Mouse (Mus musculus) midbrain, embryonic 16.5 days (tissue): ENCODE results near the gene Calhm4. TPM values are rescaled to one million over a fixed set of nuclear protein-coding genes. Genes with fewer than 3 reads are reported as not detected.
A peak's percentile ranks its signal among the peaks of the same experiment; 100 is the strongest.
"Not testable (repeated sequence)": the region's sequence is repeated elsewhere in the genome, so short reads cannot be mapped to it uniquely, and the experiment has no call there.

ENCODE experiments used
- ATAC-seq: fragments of 200-750 bp; cut with Nextera tagmentation; 2 replicates; pipeline ENCODE4 v1.8.0; 2017; ENCODE audit warnings: moderate TSS enrichment
- H3K27ac ChIP-seq: fragments of 300-500 bp; sonication (generic); 2 replicates; pipeline ENCODE4 v1.5.1; 2014; ENCODE audit warnings: mild to moderate bottlenecking, low read length, mixed read lengths
- H3K27me3 ChIP-seq: fragments of 300-500 bp; sonication (generic); 2 replicates; pipeline ENCODE4 v1.6.1; 2014; ENCODE audit warnings: low read depth, low read length, mixed read lengths; ENCODE audit not compliant: control insufficient read depth, insufficient read depth
- H3K36me3 ChIP-seq: fragments of 300-500 bp; sonication (generic); 2 replicates; pipeline ENCODE4 v1.6.1; 2014; ENCODE audit warnings: mild to moderate bottlenecking, low read length, moderate library complexity, mixed read lengths; ENCODE audit not compliant: control insufficient read depth, insufficient read depth
- H3K4me1 ChIP-seq: fragments of 300-500 bp; sonication (generic); 2 replicates; pipeline ENCODE4 v1.6.1; 2014; ENCODE audit warnings: mild to moderate bottlenecking, low read length, mixed read lengths; ENCODE audit not compliant: control insufficient read depth, insufficient read depth
- H3K4me2 ChIP-seq: fragments of 300-500 bp; sonication (generic); 2 replicates; pipeline ENCODE4 v1.6.1; 2014; ENCODE audit warnings: mild to moderate bottlenecking, low read length, mixed read lengths
- H3K4me3 ChIP-seq: fragments of 300-500 bp; sonication (generic); 2 replicates; pipeline ENCODE4 v1.5.1; 2014; ENCODE audit warnings: low read depth, mild to moderate bottlenecking, low read length, moderate library complexity, mixed read lengths
- H3K9ac ChIP-seq: fragments of 300-500 bp; sonication (generic); 2 replicates; pipeline ENCODE4 v1.6.1; 2014; ENCODE audit warnings: low read depth, low read length, mixed read lengths
- H3K9me3 ChIP-seq: fragments of 300-500 bp; sonication (generic); replicated peaks from 2 replicates; pipeline ENCODE4 v1.6.1; 2014; ENCODE audit warnings: mild to moderate bottlenecking, low read length, mixed read lengths; ENCODE audit not compliant: control insufficient read depth, poor library complexity, severe bottlenecking
- WGBS: fragments of 180-500 bp; shearing (Covaris S2); extraction: QIAGEN DNeasy Blood & Tissue Kit; methylation state at CpG from one replicate; pipeline ENCODE4 v1.1.7; 2014; 5-methylcytosine and 5-hydroxymethylcytosine counted together
- polyA plus RNA-seq: library from polyadenylated mRNA; unstranded; fragments of >200 nt; fragmentation: Nextera tagmentation; extraction: Ambion mirVana; gene quantifications from 2 replicates; pipeline ENCODE4 v1.2.1, GENCODE M21; 2015

Gene Calhm4
- polyA plus RNA-seq, 1 experiment from 2014 or later, result not detected

- H3K4me1 ChIP-seq, result peaks cover 19% of the 10 kb centered on the region
- peak overlapping the region; percentile 85 for H3K9ac ChIP-seq
- H3K9me3 ChIP-seq, result no peaks in the 10 kb centered on the region
- 1% methylated on average over 21 of the region's 21 CpGs for WGBS
- H3K36me3 ChIP-seq, result no peaks in the 10 kb centered on the region
- peak overlapping the region; percentile 80 for H3K4me3 ChIP-seq
- peak overlapping the region; percentile 77 for H3K4me2 ChIP-seq
- H3K27ac ChIP-seq, result peak overlapping the region; percentile 90
- H3K27me3 ChIP-seq, result no peaks in the 10 kb centered on the region
- ATAC-seq, result peak; percentile 1; the same call in 1 of the 2 replicates
Observed at GRCm38 (mm10) chr10:34018746-34019301, 25.3 kb downstream of the Calhm4 start.

GRCm38 (mm10) chr10:34013241-34013640 is 30.9 kb downstream of the Calhm4 start:
- Histone ChIP-seq H3K27me3 (no peaks in the 10 kb centered on the region), H3K36me3 (0 out of 2 replicates have a peak, but pooled peaks cover 3% of the 10 kb centered on the region), H3K4me2 (no peak overlapping the region), H3K9me3 (no peaks in the 10 kb centered on the region), H3K9ac (no peak overlapping the region), H3K4me1 (peaks cover 12% of the 10 kb centered on the region), H3K27ac (no peak overlapping the region), H3K4me3 (no peak overlapping the region)
- ATAC-seq, result no peak
- 72% methylated on average over 2 of the region's 2 CpGs for WGBS

DNA sequence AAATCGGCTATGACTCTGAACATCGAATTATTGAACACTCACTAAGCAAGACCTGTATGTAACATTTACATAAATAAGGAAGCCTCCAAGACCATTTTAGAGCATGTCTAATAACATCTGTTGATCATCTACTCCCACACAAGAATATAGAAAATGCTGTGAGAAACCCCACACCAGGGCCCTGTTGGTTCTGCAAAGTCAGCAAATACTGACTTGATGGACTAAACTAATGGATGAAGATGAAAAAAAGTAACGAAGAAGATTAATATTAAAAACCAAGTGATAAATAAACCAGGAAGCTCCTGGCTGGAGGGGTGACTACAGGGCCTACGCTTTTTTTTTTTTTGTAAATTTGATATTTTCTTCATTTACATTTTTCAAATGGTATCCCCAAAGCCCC is 31.5 kb downstream of the Calhm4 start:
- no peak overlapping the region for H3K9ac ChIP-seq
- H3K4me1 ChIP-seq, result peaks cover 6% of the 10 kb centered on the region; the same call in 1 of the 2 replicates
- no peak overlapping the region for H3K4me2 ChIP-seq
- no peak overlapping the region for H3K4me3 ChIP-seq
- no peaks in the 10 kb centered on the region for H3K9me3 ChIP-seq
- H3K36me3 ChIP-seq, result 0 out of 2 replicates have a peak, but pooled peaks cover 3% of the 10 kb centered on the region
- 91% methylated on average over 4 of the region's 4 CpGs for WGBS
- no peaks in the 10 kb centered on the region for H3K27me3 ChIP-seq
- no peak overlapping the region for H3K27ac ChIP-seq
- ATAC-seq, result no peak

- Histone ChIP-seq H3K4me3 (no peak overlapping the region), H3K4me2 (no peak overlapping the region), H3K27ac (no peak overlapping the region), H3K9me3 (no peaks in the 10 kb centered on the region), H3K36me3 (peaks cover 14% of the 10 kb centered on the region), H3K9ac (no peak overlapping the region), H3K4me1 (no peaks in the 10 kb centered on the region), H3K27me3 (no peaks in the 10 kb centered on the region)
- no peak for ATAC-seq
Observed at GRCm38 (mm10) chr10:33998397-33998796, 45.7 kb downstream of the Calhm4 start.

DNA sequence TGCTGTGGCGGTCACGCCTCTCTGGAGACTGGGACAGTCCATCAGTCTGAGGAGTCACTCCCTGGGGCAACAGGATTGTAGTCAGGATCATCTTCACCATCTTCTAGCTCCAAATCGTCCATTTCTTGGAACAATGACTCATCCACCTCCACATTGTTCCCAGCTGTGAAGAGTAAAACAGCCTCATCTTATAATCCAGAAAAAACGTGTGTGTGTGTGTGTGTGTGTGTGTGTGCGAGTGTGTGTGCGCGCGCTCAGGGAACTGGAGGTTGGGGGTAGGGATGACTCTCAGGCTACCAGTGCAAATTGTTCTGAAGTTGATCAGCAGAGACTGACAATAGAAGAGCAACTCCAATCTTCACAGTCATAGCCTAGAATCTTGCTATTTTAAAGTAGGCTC is 47.4 kb downstream of the Calhm4 start:
- not testable (repeated sequence) for ATAC-seq, H3K4me1 ChIP-seq
- H3K36me3 ChIP-seq, result peaks cover 19% of the 10 kb centered on the region

More for the DNA sequence above, 47.4 kb downstream of the Calhm4 start:
- not testable (repeated sequence) for H3K9ac ChIP-seq, H3K4me2 ChIP-seq, H3K27ac ChIP-seq, H3K9me3 ChIP-seq, H3K27me3 ChIP-seq, H3K4me3 ChIP-seq
- WGBS, result 92% methylated on average over 6 of the region's 8 CpGs

Other genes with a start within 250 kb of the Calhm4 start
- gene Sult3a1, start 186.6 kb downstream of the Calhm4 start, polyA plus RNA-seq, result not detected in 2 replicates
- 1.4 and 2.1 TPM in 2 replicates for gene Rsph4a, start 139.2 kb downstream of the Calhm4 start, polyA plus RNA-seq
- 18.8 and 23.1 TPM in 2 replicates for gene Zup1, start 93.0 kb downstream of the Calhm4 start, polyA plus RNA-seq
- 118 and 125 TPM in 2 replicates for gene Rwdd1, start 24.7 kb downstream of the Calhm4 start, polyA plus RNA-seq
- not detected in 2 replicates for gene Trappc3l, start 6.7 kb downstream of the Calhm4 start, polyA plus RNA-seq
- gene Calhm5, start 52.2 kb upstream of the Calhm4 start, polyA plus RNA-seq, result 0.69 and 0.92 TPM in 2 replicates
- gene Calhm6, start 83.7 kb upstream of the Calhm4 start, polyA plus RNA-seq, result 0.45 and 0.67 TPM in 2 replicates
- 6.1 and 6.7 TPM in 2 replicates for gene Dse, start 163.4 kb upstream of the Calhm4 start, polyA plus RNA-seq
- gene Tspyl1, start 237.9 kb upstream of the Calhm4 start, polyA plus RNA-seq, result 128 and 149 TPM in 2 replicates